Mouse (Mus musculus): ENCODE data around the gene Galnt6.

- TF ChIP-seq CTCF (IDR thresholded peaks at IDR 0.05; ENCODE audit: low read depth, low read length) (no peak), POLR2A (IDR thresholded peaks at IDR 0.05; ENCODE audit: extremely low read depth, insufficient read depth, low read length) (no peak)
These were observed at the start of gene Galnt6 for GRCm38 (mm10) chr15:100729281-100729985.
